Mouse (Mus musculus) MN1 (cell line): ENCODE measurements around the gene Ptn.
A peak's percentile ranks its signal among the peaks of the same experiment; 100 is the strongest.

Experiments used
- DNase-seq: peaks from one replicate; pipeline ENCODE4 v3.0.0-alpha.2; 2016; ENCODE audit warnings: low spot score

The Ptn gene

DNA sequence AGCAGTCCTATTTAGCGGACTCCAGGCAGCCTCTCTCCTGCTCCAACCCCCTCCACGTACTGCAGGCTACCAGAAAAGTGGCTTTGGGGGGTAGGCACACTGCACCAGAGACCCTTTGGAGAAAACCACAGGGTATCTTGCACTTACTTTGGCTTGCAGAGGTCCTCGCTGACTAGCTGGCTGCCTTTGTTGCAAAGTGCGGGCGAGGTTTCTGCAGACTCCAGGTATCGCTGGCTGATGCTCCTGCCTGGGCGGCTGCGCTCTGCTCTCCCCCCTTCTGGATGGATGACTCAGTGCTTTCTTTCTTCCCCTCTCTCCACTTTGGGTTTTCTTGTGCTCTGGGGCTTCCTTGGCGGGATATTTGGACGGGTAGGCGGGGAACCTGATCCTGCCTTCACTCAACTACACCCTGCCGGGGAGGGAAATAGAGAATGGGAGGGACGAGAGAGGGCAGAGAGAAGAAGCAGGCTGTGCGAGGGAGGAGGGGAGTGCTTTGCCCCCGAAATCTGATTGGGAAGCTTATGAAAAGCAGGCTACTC, at the start of gene Ptn:
Gene Ptn, minus strand, starts transcription at position 474 of the 539 bp plus-strand sequence.
- DNase-seq = peak; percentile 68

DNA sequence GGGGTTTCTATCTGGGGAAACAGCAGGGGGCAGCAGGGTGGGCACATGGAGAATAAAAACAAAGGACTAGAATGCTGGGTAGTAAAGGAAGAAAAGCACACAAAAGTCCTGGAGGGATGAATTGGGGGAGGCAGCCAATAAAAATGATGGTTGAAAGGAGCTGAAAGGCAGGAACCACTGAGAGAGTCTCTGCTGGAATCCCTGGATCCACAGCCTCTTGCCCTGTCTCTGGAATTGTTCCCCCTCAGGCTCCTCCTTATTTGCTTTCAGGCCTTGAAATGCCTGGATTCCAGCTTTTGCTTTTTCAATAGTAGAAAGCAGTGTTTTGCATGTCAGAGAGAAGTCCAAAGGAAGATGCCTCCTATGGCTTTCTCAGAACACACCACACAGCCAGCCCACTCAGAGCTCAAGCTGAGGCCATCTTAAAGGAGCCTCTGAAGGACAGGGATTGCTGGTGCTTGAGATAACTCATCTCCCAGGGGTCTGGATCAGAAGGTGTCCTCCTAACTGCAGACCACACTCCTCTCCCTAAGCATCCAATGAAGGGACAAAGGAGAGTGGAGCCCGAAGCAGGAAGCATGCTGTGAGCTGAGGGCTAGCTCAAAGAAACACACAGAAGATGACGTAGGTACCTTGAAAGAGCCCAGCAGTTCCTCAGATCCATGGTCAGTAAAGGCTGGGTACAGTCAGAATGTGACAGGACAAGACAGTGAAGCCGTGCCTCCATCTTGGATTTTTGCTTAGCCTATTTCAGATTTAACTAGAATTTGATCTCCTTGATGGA, 48.4 kb upstream of the Ptn start:
- no peak for DNase-seq

- DNase-seq = no peak
Observed at GRCm38 (mm10) chr6:36857627-36858257, 47.7 kb upstream of the Ptn start.

- DNase-seq = peak; percentile 93
Observed at GRCm38 (mm10) chr6:36850422-36851129, 40.6 kb upstream of the Ptn start.

GRCm38 (mm10) chr6:36845288-36845687, 35.3 kb upstream of the Ptn start:
- no peak for DNase-seq

GRCm38 (mm10) chr6:36844258-36844657, 34.2 kb upstream of the Ptn start:
- no peak for DNase-seq

GRCm38 (mm10) chr6:36843031-36843488, 33.0 kb upstream of the Ptn start:
- DNase-seq = no peak

DNA sequence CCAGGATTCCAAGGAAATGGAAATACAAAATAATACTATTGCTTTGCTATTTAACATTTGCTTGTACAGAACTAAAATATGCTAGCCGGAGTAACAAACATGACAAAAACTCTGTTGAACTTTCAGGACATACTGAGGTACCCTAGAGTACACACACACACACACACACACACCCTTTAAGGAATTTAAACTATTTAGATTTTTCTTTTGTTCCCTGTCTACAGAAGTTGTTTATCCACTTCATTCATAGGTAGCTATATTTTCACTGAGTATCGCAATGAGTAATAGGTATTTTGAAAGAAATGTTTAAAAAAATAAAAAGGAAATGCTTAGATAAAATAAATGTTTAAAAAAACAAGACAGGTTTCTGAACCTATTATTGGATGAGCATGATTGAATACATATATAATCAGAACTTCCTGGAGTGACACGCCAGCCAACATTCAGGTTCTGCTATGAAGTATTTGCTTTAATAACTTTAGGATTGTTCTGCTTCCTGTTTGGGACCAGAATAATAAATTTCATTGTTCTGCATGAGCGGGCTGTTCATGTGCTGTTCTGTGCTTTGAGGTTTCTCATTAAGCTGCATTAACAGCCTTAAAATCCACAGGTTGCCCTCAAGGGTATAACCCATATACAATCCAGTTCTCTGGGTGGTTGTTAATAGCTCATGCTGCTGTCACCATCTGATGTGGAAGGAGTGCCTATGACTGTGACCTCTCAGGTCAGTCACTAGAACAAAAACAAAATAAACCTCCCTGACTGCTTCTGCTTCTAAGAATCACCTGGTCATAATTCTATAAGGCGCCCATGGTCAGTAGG, 32.3 kb upstream of the Ptn start:
- no peak for DNase-seq

- no peak for DNase-seq
Observed at GRCm38 (mm10) chr6:36841701-36842100, 31.7 kb upstream of the Ptn start.

- no peak for DNase-seq
Observed at GRCm38 (mm10) chr6:36841174-36841573, 31.2 kb upstream of the Ptn start.

DNA sequence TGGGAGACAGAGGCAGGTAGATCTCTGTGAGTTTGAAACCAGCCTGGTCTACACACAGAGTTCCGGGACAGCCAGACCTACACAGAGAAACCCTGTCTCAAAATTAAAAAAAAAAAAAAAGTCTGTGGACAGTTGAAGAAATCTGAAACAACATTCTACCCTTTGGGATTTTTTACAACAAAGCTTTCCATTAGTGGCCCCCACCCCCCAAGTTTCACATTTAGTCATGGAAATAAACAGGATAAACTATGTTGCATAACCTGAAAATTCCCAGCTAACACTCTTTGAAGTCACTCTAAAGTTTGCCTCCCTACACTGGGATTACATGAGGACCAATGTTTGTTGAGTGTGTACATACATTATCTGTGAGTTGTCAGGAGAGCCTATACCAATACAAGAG, 28.7 kb upstream of the Ptn start:
- no peak for DNase-seq

DNA sequence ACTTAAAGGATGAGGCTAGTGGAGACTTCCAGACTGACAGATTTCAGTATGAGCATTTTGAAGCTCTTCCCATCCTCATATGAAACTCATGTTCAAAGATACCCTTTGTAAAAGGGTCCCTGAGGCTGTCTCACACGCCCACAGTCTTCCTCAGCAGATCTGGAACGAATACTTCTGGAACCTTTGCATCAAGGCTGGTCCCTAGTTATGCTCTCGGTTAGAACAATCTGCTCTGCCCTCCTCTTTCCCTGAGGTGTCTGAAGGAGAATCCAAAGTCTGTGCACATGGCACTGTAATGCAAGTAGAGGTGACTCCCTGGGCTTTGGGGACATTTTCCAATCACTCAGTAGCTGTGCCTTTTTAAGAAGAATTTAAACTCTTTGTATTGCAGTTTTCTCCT, 25.3 kb upstream of the Ptn start:
- DNase-seq = no peak

GRCm38 (mm10) chr6:36834695-36835265, 24.8 kb upstream of the Ptn start:
- DNase-seq = no peak

- DNase-seq = no peak
Observed at GRCm38 (mm10) chr6:36832681-36833080, 22.7 kb upstream of the Ptn start.

DNA sequence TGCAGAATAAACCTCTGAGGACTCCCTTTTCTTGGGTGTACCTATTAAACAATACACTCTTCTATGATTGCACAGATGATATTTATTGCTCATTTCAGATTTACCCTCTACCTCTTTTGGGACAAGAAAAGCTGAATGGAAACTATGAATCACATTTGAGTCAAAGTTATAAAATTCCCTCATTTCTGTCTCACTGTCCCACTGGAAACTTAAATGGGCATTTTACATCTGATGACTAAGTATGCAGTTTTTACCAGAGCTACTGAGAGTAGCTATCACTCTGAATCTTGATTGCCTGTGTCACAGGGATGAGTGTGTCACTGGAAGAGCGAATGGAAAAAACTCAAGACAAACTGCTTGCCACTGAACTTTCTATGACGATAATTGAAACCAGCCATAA, 22.2 kb upstream of the Ptn start:
- no peak for DNase-seq

DNA sequence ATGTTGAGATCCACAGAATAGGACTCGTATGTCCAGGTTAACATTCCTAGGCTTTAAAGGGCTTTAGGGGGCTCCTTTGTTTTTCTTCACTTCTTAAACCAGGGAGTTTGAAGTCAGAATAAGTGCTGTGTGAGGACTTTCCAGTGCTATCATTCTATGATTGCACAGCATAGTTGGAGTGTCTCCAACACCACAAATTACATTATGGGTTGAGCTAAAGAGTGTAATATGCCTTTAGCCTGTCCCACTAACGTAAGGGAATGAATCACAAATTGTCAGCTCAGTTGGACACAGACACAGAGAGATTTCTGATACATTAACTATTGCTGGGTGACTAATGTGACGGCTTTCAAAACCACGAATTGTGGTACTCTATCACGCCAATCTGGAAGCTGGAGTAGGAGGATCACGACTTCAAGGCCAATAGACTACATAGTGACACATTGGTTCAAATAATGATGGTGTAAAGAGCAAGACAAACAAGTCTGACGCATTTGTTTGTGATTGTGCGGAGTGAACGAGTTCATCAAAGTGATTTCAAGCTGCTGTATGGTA, 20.4 kb upstream of the Ptn start:
- DNase-seq = peak; percentile 52

DNA sequence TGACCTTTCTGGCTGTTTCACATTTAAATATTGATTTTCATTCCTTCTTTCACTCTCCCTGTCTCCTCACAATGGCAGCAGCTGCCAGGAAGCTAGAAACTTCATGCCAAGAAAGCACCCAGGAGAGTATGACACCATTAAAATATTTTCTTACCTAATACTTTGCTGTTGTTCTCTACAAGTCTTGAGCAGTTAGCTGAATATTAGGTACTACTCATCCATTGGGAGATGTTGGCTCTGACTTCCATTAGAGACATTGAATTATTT, 9.7 kb upstream of the Ptn start:
- no peak for DNase-seq

- peak; percentile 77 for DNase-seq
Observed at GRCm38 (mm10) chr6:36819019-36819783, 9.2 kb upstream of the Ptn start.

GRCm38 (mm10) chr6:36818281-36819018, 8.4 kb upstream of the Ptn start:
- DNase-seq = peak; percentile 14

GRCm38 (mm10) chr6:36816666-36817065, 6.6 kb upstream of the Ptn start:
- peak; percentile 14 for DNase-seq
